ENCODE assay signal across 18 mouse cellular contexts in genomic region chr17:31086196-31086595, GRCm38 (mm10). TPM values are rescaled to one million over a fixed set of nuclear protein-coding genes. Genes with fewer than 3 reads are reported as not detected.
DNase-seq lines count a peak whose midpoint lies in the region.
"Had no signal": no experiment of that assay in that cellular context is flagged by ENCODE, and none has a peak within 500 bp of the region (broad histone marks: within the 10 kb centered on the region; RNA-seq: fewer than 3 reads in every experiment).

No protein-coding gene starts in this region.

- peak; percentile 35 for DNase-seq in adrenal gland, postnatal 10 days
- no peak for DNase-seq in adrenal gland, adult 2 months
- peak; percentile 40 to 65 for DNase-seq in layer of hippocampus, adult 18-20 months (ENCODE audit: low spot score in 2 of 2)
- DNase-seq in layer of hippocampus, adult 9-10 months (ENCODE audit: low spot score) = no peak
- DNase-seq in cerebellum, adult 8-10 months = peak; percentile 42
- DNase-seq in layer of hippocampus, adult 9-11 months = peak; percentile 64
- DNase-seq in retina, embryonic 14.5 days (ENCODE audit: low spot score) = no peak
- DNase-seq in urinary bladder, postnatal 10 days (ENCODE audit: low spot score) = no peak
- DNase-seq: embryo, embryonic 11 days; gastrocnemius, postnatal 36 days; kidney, postnatal 25 days; lung, postnatal 4 days had no signal

RNA-seq across cellular contexts. Expression of gene Abcg1, which starts 28.7 kb away (rescaled TPM):
- total RNA-seq in adrenal gland, postnatal 10 days (2021) = 10 to 100 TPM; 12.9 to 14.2 TPM
- 10 to 100 TPM in 1 of 2 experiments, 1 to 10 TPM in 1; 5.2 to 18.6 TPM for total RNA-seq in adrenal gland, adult 2 months (2021)
- polyA plus RNA-seq in adrenal gland, adult 2 months (2012; rRNA removed) = 7.9 and 8.2 TPM in 2 replicates
- 10 to 100 TPM; 84.0 to 84.6 TPM for total RNA-seq in layer of hippocampus, adult 18-20 months (2021)

RNA-seq across cellular contexts. Expression of gene Tff3, which starts 43.2 kb away (rescaled TPM):
- total RNA-seq in adrenal gland, postnatal 10 days (2021) = not detected
- not detected for total RNA-seq in adrenal gland, adult 2 months (2021)
- 0.44 and 0.48 TPM in 2 replicates for polyA plus RNA-seq in adrenal gland, adult 2 months (2012; rRNA removed)
- not detected for total RNA-seq in layer of hippocampus, adult 18-20 months (2021)
- total RNA-seq: CH12.LX; gastrocnemius, postnatal 36 days; heart, postnatal 25 days; left cerebral cortex, postnatal 14 days had no signal

RNA-seq across cellular contexts. Expression of gene Tff2, which starts 57.9 kb away (rescaled TPM):
- total RNA-seq in adrenal gland, postnatal 10 days (2021) = under 1 TPM in 1 of 2 experiments, not detected in 1; 0.51 TPM
- total RNA-seq in adrenal gland, adult 2 months (2021) = not detected
- polyA plus RNA-seq in adrenal gland, adult 2 months (2012; rRNA removed) = 1.1 TPM in 1 of 2 replicates, not detected in the other
- total RNA-seq in layer of hippocampus, adult 18-20 months (2021) = not detected
- total RNA-seq: CH12.LX; gastrocnemius, postnatal 36 days; heart, postnatal 25 days; left cerebral cortex, postnatal 14 days had no signal
- polyA plus RNA-seq: frontal cortex, adult 2 months; midbrain, embryonic 15.5 days; neural tube, embryonic 11.5 days had no signal

Comparison
In these comparisons a context has a peak if more than half of its experiments do, and no peak if none do; other contexts are left out.
1. DNase-seq: peak in adrenal gland, postnatal 10 days (single experiment), layer of hippocampus, adult 18-20 months (2 of 2), cerebellum, adult 8-10 months (single experiment) and layer of hippocampus, adult 9-11 months (single experiment); none in adrenal gland, adult 2 months (single experiment), layer of hippocampus, adult 9-10 months (single experiment), retina, embryonic 14.5 days (single experiment) and urinary bladder, postnatal 10 days (single experiment).
2. RNA of gene Abcg1, which starts 28.7 kb away (total RNA-seq): 84.0 to 84.6 TPM in layer of hippocampus, adult 18-20 months; 5.2 to 18.6 TPM in adrenal gland, adult 2 months and 12.9 to 14.2 TPM in adrenal gland, postnatal 10 days; every median in the first group is over 4 times any median in the second.